Mouse (Mus musculus) ES-E14 (cell line): ENCODE measurements around the gene Ube3b. TPM values are rescaled to one million over a fixed set of nuclear protein-coding genes. Genes with fewer than 3 reads are reported as not detected.

Experiments
- DNase-seq: peaks from one replicate; pipeline ENCODE4 v3.0.0-alpha.2; 2013; ENCODE audit warnings: low read depth, low spot score
- H3K27ac ChIP-seq: 2 replicates; pipeline ENCODE4 v1.5.1; 2012; ENCODE audit warnings: low read depth, mild to moderate bottlenecking, low read length, moderate library complexity, mixed read lengths; ENCODE audit not compliant: poor library complexity, insufficient read depth, severe bottlenecking
- H3K36me3 ChIP-seq: 2 replicates; pipeline ENCODE4 v1.6.1; 2012; ENCODE audit warnings: mild to moderate bottlenecking, low read length, moderate library complexity, mixed read lengths; ENCODE audit not compliant: control insufficient read depth, poor library complexity, insufficient read depth, severe bottlenecking
- H3K4me1 ChIP-seq, 2 experiments: fragments of 150-350 bp in 1 of 2; sonication (generic) in 1 of 2; 2 replicates each; pipeline ENCODE4 v1.6.1; 2012; ENCODE audit warnings: low read length in 2 of 2, mild to moderate bottlenecking in 1 of 2, mixed read lengths in 1 of 2; ENCODE audit not compliant: control insufficient read depth in 2 of 2, insufficient read depth in 2 of 2, poor library complexity in 1 of 2
- H3K4me3 ChIP-seq, 2 experiments: fragments of 150-350 bp in 1 of 2; sonication (generic) in 1 of 2; 2 replicates each; pipeline ENCODE4 v1.5.1; 2012; ENCODE audit warnings: low read length in 2 of 2, low read depth in 1 of 2, mild to moderate bottlenecking in 1 of 2, mixed read lengths in 1 of 2; ENCODE audit not compliant: insufficient read depth in 1 of 2, poor library complexity in 1 of 2, severe bottlenecking in 1 of 2
- H3K9ac ChIP-seq: 2 replicates; pipeline ENCODE4 v1.6.1; 2012; ENCODE audit warnings: low read depth, mild to moderate bottlenecking, low read length, mixed read lengths; ENCODE audit not compliant: poor library complexity, insufficient read depth, severe bottlenecking
- H3K9me3 ChIP-seq: fragments of 150-350 bp; sonication (generic); 2 replicates; pipeline ENCODE4 v1.6.1; 2012; ENCODE audit warnings: low read depth, mild to moderate bottlenecking, low read length; ENCODE audit not compliant: control insufficient read depth, insufficient read depth
- CHD2 ChIP-seq: IDR thresholded peaks from 2 replicates; pipeline ENCODE4 v1.6.1; 2014; ENCODE audit warnings: mild to moderate bottlenecking, low read depth, low read length, inconsistent platforms
- HCFC1 ChIP-seq: IDR thresholded peaks from 2 replicates; pipeline ENCODE4 v1.6.1; 2012; ENCODE audit warnings: low read length, inconsistent platforms, borderline replicate concordance; ENCODE audit not compliant: insufficient read depth
- MAFK ChIP-seq: IDR thresholded peaks from 2 replicates; pipeline ENCODE4 v1.6.1; 2014; ENCODE audit warnings: mild to moderate bottlenecking, low read depth, low read length, inconsistent platforms; ENCODE audit not compliant: insufficient read depth
- ZC3H11A ChIP-seq: IDR thresholded peaks from 2 replicates; pipeline ENCODE4 v1.6.1; 2012; ENCODE audit warnings: low read depth, mild to moderate bottlenecking, inconsistent platforms, low read length, borderline replicate concordance
- ZNF384 ChIP-seq: IDR thresholded peaks from 2 replicates; pipeline ENCODE4 v1.6.1; 2012; ENCODE audit warnings: low read depth, low read length, inconsistent platforms
- in situ Hi-C, 2 experiments: fragments of 600-800 bp; cut with MboI; formaldehyde crosslinking; loops; one replicate each; pipeline ENCODE4 v1.15.1; 2025; ENCODE audit warnings: low sequenced_read_pairs in 2 of 2, inconsistent platforms in 1 of 2; ENCODE audit not compliant: unreplicated experiment in 2 of 2
- total RNA-seq: library from RNA; depleted of rRNA; stranded (reverse); fragments of 300-350 nt; gene quantifications from 2 replicates; pipeline ENCODE4 v1.2.3, GENCODE M21; 2012

Gene Ube3b
- total RNA-seq, 1 experiment = 31.7 TPM

DNA sequence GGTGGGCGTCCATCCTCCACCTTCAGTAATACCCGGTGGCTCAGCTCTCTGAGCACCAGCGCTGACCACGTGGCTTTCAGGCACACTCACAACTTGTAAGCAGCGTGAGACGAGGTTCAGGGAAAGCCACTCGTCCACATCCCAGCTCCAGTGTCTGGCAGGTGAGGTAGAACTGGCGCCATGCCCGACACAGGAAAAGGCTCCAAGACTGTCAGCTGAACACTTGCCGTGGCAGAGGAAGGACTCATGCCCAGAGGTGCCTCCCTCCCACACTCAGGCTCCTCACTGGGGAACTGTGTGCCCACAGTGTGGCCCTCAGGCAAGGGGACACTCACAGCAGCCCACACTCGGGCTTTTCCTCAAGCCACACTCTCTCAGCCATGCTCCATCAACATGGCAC, 7.2 kb upstream of the Ube3b start:
- DNase-seq = no peak
- Histone ChIP-seq H3K36me3 (peaks cover 34% of the 10 kb centered on the region), H3K9ac (no peak overlapping the region), H3K9me3 (no peaks in the 10 kb centered on the region), H3K4me1 (peaks cover 2 to 36% of the 10 kb centered on the region in 2 experiments; a peak in 2 of 4 replicates), H3K27ac (no peak overlapping the region), H3K4me3 (no peak overlapping the region)
- in situ Hi-C loops = no loop called here
- TF ChIP-seq ZC3H11A (no peak), HCFC1 (no peak), MAFK (no peak), ZNF384 (no peak), CHD2 (no peak)

DNA sequence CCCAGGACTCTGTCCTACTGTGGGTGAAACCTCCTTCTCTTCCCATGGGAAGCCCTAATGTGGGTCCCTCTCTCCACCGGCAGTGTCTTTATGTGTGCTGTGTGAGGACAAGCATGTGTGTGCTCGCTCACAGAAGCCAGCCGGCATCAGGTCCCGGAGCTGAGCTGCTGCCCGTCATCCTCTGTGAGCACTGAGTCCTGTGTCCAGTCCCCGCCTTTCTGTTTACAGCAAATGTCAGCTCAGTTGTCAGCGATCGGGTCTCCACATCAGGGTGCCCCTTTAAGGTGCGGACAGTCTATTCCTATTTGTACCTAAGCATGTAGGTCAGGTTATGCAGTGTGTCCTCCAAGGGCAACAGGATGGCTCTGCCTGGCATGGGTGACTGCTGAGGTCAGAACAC, 6.8 kb upstream of the Ube3b start:
- TF ChIP-seq CHD2 (no peak), HCFC1 (no peak), MAFK (no peak), ZNF384 (no peak), ZC3H11A (no peak)
- peaks cover 2 to 36% of the 10 kb centered on the region in 2 experiments; a peak in 2 of 4 replicates for H3K4me1 ChIP-seq
- DNase-seq = no peak
- H3K9me3 ChIP-seq = no peaks in the 10 kb centered on the region
- no peak overlapping the region for H3K9ac ChIP-seq
- in situ Hi-C loops = no loop called here
- peaks cover 30% of the 10 kb centered on the region for H3K36me3 ChIP-seq
- no peak overlapping the region for H3K27ac ChIP-seq
- H3K4me3 ChIP-seq = no peak overlapping the region

GRCm38 (mm10) chr5:114374409-114375213, 5.8 kb upstream of the Ube3b start:
- Histone ChIP-seq H3K9ac (no peak overlapping the region), H3K9me3 (no peaks in the 10 kb centered on the region), H3K4me1 (peaks cover 2 to 41% of the 10 kb centered on the region in 2 experiments; a peak in 2 of 4 replicates), H3K36me3 (peaks cover 24% of the 10 kb centered on the region), H3K27ac (no peak overlapping the region), H3K4me3 (no peak overlapping the region)
- in situ Hi-C loops = no loop called here
- DNase-seq = no peak
- no peak for TF ChIP-seq ZC3H11A
- TF ChIP-seq HCFC1 = no peak
- no peak for TF ChIP-seq MAFK
- no peak for TF ChIP-seq ZNF384
- TF ChIP-seq CHD2 = no peak

DNA sequence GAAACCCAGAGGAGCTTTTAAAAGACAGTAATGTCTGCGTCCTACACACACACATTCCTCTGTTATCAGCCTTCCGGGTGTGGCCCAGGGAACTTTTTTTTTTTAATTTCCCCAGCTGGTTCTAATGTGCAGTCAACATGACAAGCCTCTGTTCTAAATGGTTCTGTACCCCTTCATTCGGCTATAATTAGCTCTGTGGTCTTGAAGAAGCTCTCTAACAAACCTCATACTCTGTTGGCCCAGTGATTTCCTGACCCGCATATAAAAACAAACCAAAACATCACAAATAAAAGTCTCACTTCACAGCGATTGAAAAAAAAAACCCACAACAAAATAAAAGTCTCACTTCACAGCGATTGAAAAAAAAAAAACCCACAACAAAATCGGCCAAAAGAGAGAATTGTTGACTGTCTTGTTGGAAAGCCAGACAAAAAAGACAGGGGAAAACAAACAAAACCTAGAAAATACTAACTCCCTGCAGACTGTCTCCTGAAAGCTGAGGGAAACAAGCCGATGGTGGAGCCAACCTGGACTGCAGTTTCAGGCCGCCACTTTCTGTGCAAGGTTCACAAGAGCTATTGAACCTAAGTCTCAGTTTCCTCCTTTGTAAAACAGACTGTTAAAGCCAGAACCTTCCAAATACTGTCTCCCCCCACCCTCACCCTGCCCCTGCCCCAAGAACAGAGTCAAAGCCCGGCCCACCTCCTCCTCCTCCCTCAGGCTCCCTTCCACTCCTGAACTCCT, 2.1 kb upstream of the Ube3b start:
- Histone ChIP-seq H3K9me3 (no peaks in the 10 kb centered on the region), H3K36me3 (peaks cover 16% of the 10 kb centered on the region), H3K27ac (no peak overlapping the region; the same call in 1 of the 2 replicates), H3K4me3 (no peak overlapping the region), H3K9ac (0 out of 2 replicates have a peak overlapping the region, but pooled peaks have one; percentile 31), H3K4me1 (peaks cover 4 to 24% of the 10 kb centered on the region in 2 experiments; a peak in 3 of 4 replicates)
- no peak for DNase-seq
- in situ Hi-C loops = no loop called here
- TF ChIP-seq CHD2 (no peak), ZNF384 (peak; percentile 57; the same call in 1 of the 2 replicates)
